Mouse (Mus musculus) adrenal gland, postnatal 14 days (tissue): ENCODE results near the gene Rilpl1. TPM values are rescaled to one million over a fixed set of nuclear protein-coding genes. Genes with fewer than 3 reads are reported as not detected.
A peak's percentile ranks its signal among the peaks of the same experiment; 100 is the strongest.
"Not testable (repeated sequence)": the region's sequence is repeated elsewhere in the genome, so short reads cannot be mapped to it uniquely, and the experiment has no call there.

ENCODE experiments used
- DNase-seq: peaks from one replicate; pipeline ENCODE4 v3.0.0; 2021; ENCODE audit warnings: mixed read lengths
- long read RNA-seq, 2 experiments: library from polyadenylated mRNA; stranded (forward); transcript quantifications; one replicate each; pipeline ENCODE4 v2.0.0; 2021
- total RNA-seq: library from RNA; stranded (reverse); gene quantifications from 2 replicates; pipeline ENCODE4 v1.2.3, GENCODE M21; 2021

Gene Rilpl1
- 15.8 and 18.1 TPM in 2 replicates for total RNA-seq
- long read RNA-seq, experiment 1, transcript Rilpl1-201 (7 exons, 2,249 nt), result major isoform, 43 of 47 reads
- long read RNA-seq, experiment 1, partial matches to known transcripts, result 2 of 47 reads
- long read RNA-seq, experiment 1, other reads (novel, unspliced or antisense), result 2 of 47 reads
- long read RNA-seq, experiment 2, transcript Rilpl1-201 (7 exons, 2,249 nt), result major isoform, 22 of 23 reads
- long read RNA-seq, experiment 2, partial matches to known transcripts, result 0 of 23 reads
- long read RNA-seq, experiment 2, other reads (novel, unspliced or antisense), result 1 of 23 reads

DNA sequence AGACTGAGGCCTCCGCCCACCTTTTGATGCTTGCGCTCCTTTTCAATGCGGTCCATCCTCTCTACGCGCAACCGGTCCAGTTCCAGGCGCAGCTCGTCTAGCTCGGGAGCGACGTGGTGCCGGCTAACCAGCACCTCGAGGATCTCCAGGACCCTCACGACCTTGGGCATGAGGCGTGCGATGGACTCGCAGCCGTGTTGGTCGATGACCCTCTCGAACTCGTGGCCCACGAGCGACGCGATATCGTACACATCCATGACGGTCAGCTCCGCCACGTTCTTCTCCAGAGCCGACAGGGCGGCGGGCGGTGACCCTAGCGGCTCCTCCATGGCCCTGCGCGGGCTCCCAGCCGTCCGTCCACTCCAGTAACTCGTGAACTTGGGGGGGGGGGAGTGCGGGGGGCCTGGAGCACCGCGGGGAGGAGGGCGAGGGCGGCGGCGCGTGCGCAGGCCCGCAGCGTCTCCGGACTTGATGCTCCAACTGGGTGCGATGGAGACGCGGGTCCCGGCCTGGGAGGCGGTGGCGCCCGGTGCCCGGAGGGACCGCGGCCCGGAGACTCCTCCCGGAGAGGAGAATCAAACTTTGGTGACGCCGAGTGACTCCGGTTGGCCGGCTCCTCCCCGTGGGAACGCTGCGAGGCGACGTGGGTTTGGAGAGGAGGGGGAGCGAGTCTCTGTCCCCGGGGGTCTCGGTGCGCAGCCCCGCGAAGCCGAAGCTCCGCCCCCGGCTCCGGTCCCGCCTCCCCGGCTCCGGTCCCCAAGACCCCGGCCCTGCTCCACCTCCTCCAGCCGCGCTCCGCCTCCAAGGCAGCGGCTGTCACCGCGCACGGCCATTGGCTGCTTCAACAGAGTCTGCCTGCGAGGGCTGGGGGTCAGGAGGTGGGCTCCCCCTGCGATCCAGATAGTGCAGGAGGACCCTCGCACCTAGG, at the start of gene Rilpl1:
Gene Rilpl1, minus strand, starts transcription at position 737 of the 928 bp plus-strand sequence.
- DNase-seq, result peak; percentile 91

DNA sequence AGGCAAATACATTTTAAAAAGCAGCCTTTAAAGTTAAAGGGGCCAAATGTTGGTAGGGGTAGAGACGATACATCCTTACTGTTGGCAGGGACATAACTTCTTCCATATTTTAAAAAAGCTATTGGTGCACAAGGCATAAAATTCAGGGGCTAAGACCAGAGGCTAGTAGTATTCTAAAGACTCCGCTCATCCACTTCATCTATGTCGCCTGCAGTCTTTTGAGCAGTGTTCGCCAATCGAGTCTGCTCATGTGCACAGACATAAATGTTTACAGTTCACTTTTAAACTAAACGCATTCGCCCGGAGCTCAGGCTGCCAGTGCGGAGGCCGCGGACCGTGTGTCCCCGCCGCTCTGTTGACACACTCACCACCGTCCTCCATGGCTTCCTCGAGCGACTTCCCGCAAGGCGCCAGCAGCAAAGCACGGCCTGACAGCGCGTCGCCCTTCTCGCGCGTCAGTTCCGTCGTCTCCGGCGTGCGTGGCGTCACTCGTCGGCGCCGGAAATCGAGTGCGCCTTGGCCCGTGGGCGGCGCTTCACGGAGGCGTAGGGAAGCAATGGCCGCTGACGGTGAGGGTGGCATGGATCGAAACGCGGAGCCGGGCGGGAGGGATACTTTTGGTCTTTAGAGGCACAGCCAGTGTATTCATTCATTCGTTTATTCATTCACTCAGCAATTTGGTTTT, 47.6 kb upstream of the Rilpl1 start, which contains the start of the genes Eif2b1 and Gtf2h3:
Gene Eif2b1, minus strand, starts transcription at position 499 of the 685 bp plus-strand sequence.
Gene Gtf2h3, plus strand, starts transcription at position 508 of the 685 bp plus-strand sequence.
- peak; percentile 96 for DNase-seq

DNA sequence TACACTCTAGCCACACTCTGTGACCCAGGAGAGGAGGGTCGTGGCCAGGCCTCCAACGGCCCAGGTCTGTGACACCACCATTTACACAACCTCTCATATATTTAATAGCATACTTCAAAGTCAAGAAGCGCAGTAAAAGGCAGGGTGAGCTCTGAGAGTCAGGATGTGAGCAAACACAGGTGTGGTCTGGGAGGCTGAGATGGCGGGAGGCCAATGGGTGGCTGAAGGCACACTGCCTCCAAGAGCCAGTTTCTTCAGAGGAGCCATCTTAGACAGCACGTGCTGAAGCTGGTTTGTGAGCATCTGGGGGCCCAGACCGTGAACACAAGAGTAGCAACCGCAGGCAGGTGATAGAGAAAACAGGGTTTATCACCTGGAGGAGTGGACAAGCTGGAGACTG, 44.3 kb upstream of the Rilpl1 start:
- no peak for DNase-seq

DNA sequence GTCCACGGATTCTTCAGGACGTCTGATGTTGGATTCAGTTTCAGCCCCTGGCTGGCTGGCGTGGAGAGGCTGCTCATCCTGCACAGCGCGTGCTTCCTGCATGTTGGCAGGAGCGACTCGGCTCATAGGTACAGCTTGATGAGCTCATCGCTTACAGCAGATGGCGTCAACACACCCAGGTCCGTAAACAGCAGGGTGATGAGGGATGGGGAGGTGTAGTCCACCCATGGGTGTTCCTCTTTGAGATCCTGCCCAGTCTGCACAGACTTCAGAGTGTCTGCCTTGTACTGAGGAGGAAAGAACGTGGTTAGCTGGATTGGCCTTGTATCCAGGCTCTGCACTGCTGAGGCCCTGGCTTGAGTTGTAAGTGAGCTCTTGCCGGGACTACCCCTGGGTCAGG, 39.9 kb upstream of the Rilpl1 start:
- DNase-seq, result no peak

DNA sequence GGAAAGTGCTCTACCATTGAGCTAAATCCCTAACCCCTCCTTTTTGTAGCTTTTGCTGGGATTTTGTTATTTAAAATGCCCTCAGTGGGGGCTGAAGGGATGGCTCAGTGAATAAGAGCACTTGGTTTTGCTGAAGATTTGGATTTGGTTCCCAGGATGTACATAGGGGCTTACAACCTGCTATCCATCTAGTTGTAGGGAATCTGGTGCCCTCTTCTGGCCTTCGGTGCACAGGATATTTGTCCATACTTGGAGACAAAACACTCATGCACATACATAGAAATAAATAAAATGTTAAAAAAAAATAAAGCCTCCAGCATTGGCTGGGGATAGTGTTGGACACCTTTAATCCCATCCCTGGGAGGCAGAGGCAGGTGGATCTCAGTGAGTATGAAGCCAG, 24.0 kb upstream of the Rilpl1 start:
- DNase-seq, result no peak

DNA sequence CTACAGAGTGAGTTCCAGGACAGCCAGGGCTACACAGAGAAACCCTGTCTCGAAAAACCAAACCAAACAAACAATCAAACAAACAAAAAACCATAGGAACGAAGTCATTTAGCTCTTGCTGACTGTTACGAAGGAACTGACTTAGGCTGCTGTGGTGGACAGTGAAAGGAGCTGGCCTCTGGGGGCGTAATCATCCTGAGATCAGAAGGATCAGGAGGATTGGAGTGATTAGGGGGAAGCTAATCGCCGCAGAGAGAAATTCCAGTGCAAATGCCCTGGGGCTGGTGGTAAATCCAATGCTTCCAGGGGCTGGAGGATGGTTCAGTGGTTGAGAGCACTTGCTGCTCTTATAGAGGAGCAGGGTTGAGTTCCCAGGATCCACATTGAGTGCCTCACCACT, 22.4 kb upstream of the Rilpl1 start:
- DNase-seq, result no peak

DNA sequence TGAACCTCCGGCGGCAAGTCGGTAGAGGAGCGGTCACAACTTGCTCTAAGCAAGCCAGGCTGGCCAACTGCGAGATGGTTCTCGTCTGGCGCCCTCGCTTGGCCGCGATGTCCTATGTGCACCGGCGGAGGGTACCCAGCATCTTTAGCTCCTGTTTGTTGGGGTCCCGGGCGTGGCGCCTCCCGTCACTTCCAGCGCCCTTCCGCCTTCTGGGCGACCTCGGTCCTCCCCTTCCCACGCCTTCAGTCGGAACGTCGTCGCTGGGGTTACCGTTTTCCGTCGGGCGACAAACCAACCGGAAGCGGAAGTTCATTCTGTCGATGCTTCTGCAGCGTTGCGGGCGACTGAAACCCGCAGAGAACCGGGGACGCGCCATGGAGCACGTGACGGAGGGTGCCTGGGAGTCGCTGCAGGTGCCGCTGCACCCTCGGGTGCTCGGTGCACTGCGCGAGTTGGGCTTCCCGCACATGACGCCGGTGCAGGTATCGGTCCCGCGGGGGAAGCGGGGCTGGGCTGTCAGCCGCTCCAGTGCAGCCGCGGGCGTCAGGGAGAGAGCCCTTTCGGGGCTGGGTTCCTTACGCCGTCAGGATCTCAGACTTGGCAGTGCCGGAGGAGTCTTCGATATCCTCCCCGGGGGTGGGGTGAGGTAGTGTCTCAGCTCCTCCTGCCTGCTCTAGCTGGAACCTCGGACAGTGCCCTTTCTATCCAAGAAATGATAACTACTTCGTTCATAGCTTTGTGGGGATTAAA, 21.5 kb upstream of the Rilpl1 start, which contains the start of gene Ddx55:
Gene Ddx55, plus strand, starts transcription at position 307 of the 750 bp plus-strand sequence.
- DNase-seq, result peak; percentile 95

DNA sequence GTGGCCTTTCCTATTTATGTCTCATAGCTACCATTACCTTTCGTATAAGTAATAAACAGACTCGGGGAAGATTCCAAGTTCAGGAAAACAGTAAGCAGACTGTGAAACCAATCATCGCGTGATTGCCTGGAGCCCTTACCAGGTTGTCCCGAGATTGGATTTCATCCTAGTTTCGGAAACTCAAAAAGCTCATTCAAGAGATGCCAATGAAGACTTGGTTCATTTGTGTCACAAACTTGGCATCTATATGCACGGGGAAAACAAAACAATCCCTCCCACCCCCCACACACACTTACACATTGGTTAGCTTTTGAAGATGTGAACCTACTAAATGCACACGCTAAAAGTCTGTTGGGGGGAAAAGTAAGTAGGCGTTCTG, 20.9 kb upstream of the Rilpl1 start:
- no peak for DNase-seq

DNA sequence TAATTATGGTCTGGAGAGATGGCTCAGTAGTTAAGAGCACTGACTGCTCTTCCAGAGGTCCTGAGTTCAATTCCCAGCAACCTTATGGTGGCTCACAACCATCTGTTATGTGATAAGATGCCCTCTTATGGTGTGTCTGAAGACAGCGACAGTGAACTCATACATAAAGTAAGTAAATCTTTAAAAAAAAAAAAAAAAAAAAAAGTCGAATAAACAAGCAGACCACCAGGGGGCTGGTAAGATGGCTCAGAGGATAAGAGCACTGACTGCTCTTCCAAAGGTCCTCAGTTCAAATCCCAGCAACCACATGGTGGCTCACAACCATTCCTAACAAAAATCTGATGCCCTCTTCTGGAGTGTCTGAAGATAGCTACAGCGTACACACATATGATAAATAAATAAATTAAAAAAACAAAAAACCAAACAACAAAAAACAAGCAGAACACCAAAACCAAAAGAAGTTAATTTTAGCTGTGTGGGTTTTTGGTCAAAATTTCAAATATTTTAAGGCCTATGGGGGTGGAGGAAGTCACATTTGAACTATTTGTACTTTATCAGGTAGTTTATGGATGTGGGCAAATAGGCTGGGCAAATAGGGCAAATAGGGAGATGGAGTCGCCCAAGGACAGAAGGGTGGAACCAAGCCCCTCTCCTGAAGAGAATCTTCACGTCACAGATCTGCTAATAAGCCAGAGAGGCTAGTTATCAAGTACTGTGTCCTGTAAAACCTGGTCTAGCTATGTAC, 20.3 kb upstream of the Rilpl1 start:
- not testable (repeated sequence) for DNase-seq

DNA sequence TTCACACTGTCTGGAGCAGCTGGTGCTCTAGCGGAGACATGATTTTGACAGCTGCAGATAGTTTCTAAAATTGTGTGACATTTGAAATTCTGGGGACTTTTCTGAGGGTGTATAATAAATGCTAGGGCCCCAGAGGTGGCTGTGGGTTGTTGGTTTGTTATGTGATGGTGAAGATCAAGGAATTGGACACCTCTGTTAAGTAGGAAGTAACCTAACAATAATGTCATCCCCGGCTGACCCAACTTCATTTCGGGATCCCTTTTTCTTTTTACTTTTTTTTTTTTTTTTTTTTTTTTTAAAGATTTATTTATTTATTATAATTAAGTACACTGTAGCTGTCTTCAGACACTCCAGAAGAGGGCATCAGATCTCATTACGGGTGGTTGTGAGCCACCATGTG, 19.5 kb upstream of the Rilpl1 start:
- DNase-seq, result not testable (repeated sequence)

DNA sequence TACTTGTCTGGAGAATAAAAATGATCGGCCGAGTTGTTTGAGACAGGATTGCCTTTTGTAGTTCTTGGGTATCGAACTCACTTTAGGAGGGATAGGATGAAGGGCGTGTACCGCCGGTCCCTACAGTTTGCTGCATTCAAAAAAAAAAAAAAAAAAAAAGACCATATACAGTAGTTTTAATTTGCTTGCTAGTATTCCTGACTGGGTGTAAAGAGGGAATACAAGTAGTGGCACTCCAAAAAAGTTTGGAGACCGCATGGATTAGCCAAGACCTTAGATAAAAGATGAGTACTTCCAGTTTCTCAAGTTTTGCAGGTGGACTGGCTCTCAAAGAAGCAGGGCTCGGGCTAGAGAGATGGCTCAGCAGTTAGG, 10.4 kb upstream of the Rilpl1 start:
- DNase-seq, result no peak

DNA sequence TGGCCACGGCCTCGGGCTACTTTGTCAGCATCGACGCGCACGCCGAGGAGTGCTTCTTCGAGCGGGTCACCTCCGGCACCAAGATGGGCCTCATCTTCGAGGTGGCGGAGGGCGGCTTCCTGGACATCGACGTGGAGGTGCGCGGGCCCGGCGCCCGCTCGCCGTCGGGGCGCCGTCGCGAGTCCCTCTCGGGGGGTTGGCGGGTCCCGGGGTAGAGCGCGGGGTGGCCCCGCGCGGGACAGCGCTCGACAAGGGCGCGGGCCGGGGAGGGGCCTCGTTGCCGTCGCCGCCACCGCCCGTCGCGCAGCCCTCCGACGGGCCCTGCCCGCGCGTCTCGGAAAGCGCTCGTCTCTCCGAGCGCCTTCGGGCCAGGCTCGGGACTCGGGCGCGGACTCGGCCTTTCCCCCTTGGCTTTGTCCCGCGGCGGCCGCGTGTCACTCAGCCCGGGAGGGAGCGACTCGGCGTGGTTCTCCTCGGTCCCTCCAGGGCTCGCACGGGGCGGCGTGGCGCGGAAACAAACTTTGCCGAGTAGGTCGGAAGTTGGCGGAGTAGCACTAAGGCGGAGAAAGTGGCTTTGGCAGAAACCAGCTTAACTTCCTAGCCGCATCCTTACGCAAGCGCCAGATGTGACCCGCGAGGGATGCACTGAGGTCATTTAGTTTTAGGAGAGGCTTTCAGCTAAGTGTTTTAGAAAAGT, 9.9 kb upstream of the Rilpl1 start:
- DNase-seq, result peak; percentile 91

DNA sequence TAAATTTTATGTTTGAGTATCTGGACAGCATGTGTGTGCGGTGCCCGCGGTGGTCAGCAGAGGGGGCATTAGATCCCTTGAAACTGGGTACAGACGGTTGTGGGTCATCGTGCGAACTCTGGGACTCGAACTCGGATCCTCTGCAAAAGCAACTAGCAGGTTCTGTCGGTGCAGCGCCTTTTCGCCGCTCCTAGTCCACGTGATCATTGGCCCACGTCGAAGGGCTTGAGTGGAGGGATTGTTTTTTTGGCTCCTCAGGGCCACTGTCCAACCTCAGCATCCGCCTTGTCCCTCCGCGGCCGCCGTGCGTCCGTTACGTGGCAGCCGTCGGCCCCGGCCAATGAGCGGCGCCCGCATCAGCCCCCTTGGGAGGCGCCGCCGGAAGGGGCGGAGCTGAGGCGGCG, 9.2 kb upstream of the Rilpl1 start, which contains the start of gene Tmed2:
Gene Tmed2, plus strand, starts transcription at position 313 of the 404 bp plus-strand sequence.
- peak; percentile 97 for DNase-seq

DNA sequence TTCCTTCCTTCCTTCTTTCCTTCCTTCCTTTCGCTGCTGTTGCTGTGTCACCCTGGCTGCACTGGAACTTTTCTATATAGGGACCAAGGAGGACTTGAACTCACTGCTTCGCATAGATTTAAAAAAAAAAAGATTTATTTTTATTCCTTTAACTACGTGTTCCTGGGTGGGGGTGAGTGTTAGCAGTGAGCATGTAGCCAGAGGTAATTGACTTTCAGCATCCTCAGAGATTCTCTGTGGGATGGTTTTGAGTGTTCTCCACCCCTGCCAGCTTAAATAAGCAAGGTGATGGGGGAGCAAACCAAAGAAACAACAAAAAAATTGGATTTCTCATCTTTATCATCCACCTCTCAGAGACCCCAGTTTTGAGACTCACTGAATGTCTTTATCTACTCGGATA, 8.7 kb upstream of the Rilpl1 start:
- DNase-seq, result no peak

DNA sequence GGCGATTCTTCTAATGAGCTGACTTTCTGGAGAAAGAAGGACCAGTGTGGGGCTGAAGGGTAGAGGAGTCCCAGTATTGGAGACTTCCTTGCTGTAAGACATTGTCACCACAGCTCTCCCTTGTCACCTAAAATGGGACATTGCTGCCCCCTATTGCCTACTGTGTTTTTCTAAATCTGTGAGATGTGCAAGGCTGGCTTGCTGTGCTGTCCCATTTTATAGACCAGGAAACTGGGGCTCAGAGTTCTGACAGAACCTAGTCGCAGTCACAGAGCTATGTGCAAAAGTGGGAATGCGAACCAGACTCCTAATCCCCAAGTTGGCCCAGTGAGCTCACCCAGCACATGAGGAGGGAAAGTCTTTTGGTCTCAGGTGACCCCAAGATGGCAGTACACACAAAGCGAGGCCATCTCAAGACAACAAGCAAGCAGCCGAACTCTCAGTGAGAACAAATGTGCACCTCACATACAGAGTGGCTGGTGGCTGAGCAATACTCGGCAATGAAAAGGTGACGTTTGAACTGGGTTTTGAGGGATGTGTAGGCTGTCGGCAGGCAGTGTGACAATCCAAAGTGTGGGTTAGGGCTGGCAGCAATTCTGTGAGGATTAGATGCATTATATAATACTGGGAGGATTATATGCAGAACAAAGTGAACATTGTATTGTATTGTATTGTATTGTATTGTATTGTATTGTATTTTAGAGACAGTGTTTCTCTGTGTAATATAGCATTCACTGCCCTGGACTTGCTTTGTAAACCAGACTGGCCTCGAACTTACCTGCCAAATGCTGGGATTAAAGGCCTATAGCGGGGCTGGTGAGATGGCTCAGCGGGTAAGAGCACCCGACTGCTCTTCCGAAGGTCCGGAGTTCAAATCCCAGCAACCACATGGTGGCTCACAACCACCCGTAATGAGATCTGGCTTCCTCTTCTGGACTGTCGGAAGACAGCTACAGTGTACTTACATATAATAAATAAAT, 7.9 kb upstream of the Rilpl1 start:
- peak; percentile 71 for DNase-seq

DNA sequence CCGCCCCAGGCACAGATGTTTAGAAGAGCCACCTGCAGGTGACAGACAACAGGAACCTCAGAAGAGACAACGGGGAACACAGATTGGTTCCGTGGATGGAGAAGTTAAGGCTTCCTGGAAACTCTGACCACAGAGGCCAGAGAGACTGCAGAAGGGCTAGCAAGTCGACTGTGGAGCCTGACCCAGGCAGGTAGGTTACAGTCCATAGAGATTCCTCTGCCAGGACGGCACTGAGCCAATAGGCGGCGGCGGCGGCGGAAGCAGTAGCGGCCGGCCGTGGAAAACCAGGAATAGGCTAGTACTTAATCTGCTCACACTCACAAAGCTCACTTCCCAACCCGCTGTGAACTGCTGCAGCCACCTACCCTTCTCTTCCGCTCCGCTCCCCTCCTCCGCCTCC, 5.6 kb upstream of the Rilpl1 start:
- DNase-seq, result peak; percentile 69

DNA sequence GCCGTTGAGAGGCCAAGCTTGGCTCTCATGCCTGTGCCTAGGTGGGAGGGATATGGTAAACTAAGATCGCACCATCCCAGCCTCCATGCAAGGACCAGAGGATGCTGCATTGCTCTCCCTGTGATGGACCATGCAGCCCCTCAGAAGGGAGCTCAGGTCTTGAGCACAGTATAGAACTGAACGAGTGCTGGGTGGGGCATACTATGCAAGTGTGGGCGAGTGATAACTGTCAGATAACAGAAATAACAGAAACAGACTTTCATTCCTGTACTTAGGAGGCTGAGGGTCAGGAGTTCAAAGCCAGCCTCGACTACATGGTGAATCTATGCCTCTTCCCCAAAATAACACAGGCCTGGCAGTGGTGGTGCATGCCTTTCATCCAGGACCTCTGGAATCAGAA, 3.8 kb upstream of the Rilpl1 start:
- no peak for DNase-seq

DNA sequence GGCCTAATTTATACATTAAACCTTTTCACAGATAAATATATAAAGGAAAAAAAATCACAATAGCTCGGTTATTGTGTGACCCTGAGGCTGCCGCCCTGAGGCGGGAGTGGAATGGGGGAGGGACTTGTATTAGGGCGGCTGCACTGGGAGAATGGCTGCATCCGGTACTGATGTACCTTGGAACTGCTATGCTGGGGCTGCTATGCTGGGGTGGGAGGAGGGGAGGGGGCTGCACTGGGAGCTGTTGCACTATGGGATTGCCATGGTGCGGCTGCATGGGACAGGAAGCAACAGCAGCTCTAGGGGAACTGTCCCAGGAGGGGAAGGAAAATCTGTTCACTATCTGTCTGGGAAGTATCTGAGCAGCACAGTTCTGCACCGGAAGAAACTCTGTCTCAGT, 1.3 kb upstream of the Rilpl1 start:
- DNase-seq, result peak; percentile 47

DNA sequence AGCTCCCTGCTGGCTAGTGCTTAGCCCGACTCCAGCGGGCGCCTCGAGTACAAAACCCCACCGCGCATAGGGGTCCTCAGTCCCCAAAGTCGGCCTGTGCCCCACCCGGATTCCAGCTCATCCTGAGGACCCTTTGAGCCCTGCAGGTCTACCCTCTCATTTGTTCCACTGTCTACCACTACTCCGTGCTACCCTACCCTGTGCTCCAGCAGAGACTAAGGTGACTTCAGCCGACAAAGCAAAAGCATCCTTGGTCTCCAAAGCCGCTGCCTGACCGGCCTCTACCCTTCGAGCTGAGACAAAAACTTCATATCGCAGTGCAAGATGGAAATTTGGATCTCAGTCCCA, 366 bp upstream of the Rilpl1 start:
- no peak for DNase-seq
